Mouse (Mus musculus): Measurements from ENCODE around the gene Lig3. TPM values are rescaled to one million over a fixed set of nuclear protein-coding genes. Genes with fewer than 3 reads are reported as not detected.

Gene Lig3
- polyA plus RNA-seq, 1 experiment from 2014 or later: 24.8 TPM

GRCm38 (mm10) chr11:82852540-82852939, 71.6 kb downstream of the Lig3 start:
- H3K27ac ChIP-seq (replicated peaks): no peak overlapping the region; the same call in 1 of the 2 replicates
- H3K9ac ChIP-seq: no peak overlapping the region
- peaks cover 45% of the 10 kb centered on the region for H3K4me1 ChIP-seq (replicated peaks)
- no peak overlapping the region for H3K4me2 ChIP-seq
- 85% methylated on average over 10 of the region's 10 CpGs for WGBS
- no peak overlapping the region for H3K4me3 ChIP-seq
- no peaks in the 10 kb centered on the region for H3K9me3 ChIP-seq
- ATAC-seq (ENCODE audit: low read depth): no peak
- no peaks in the 10 kb centered on the region for H3K27me3 ChIP-seq
- H3K36me3 ChIP-seq: no peaks in the 10 kb centered on the region

GRCm38 (mm10) chr11:82852958-82853357, 72.0 kb downstream of the Lig3 start:
- Histone ChIP-seq H3K36me3 (no peaks in the 10 kb centered on the region), H3K4me3 (no peak overlapping the region), H3K4me1 (replicated peaks) (peaks cover 41% of the 10 kb centered on the region), H3K4me2 (no peak overlapping the region), H3K9ac (no peak overlapping the region), H3K27me3 (no peaks in the 10 kb centered on the region), H3K9me3 (no peaks in the 10 kb centered on the region), H3K27ac (replicated peaks) (no peak overlapping the region)
- WGBS: 92% methylated on average over 7 of the region's 7 CpGs
- ATAC-seq (ENCODE audit: low read depth): no peak

Other genes with a start within 250 kb of the Lig3 start
- gene Cct6b, start 16.8 kb upstream of the Lig3 start, polyA plus RNA-seq (2015; fragmentation: Nextera tagmentation; extraction: Ambion mirVana): 0.33 and 0.52 TPM in 2 replicates
- gene Zfp830, start 16.8 kb upstream of the Lig3 start, polyA plus RNA-seq (2015; fragmentation: Nextera tagmentation; extraction: Ambion mirVana): 29.6 and 31.2 TPM in 2 replicates
- 4.8 and 6.3 TPM in 2 replicates for gene Rffl, start 90.1 kb downstream of the Lig3 start, polyA plus RNA-seq (2015; fragmentation: Nextera tagmentation; extraction: Ambion mirVana)
- 11.8 and 12.4 TPM in 2 replicates for gene Rad51d, start 109.5 kb downstream of the Lig3 start, polyA plus RNA-seq (2015; fragmentation: Nextera tagmentation; extraction: Ambion mirVana)
- gene Fndc8, start 111.0 kb downstream of the Lig3 start, polyA plus RNA-seq (2015; fragmentation: Nextera tagmentation; extraction: Ambion mirVana): 0.63 and 0.94 TPM in 2 replicates
- gene Nle1, start 127.3 kb downstream of the Lig3 start, polyA plus RNA-seq (2015; fragmentation: Nextera tagmentation; extraction: Ambion mirVana): 29.2 and 31.9 TPM in 2 replicates
- 1.7 and 3.4 TPM in 2 replicates for gene Unc45b, start 129.4 kb downstream of the Lig3 start, polyA plus RNA-seq (2015; fragmentation: Nextera tagmentation; extraction: Ambion mirVana)
- 0.98 and 1.0 TPM in 2 replicates for gene Slfn5, start 170.2 kb downstream of the Lig3 start, polyA plus RNA-seq (2015; fragmentation: Nextera tagmentation; extraction: Ambion mirVana)
- gene Slfn9, start 210.7 kb downstream of the Lig3 start, polyA plus RNA-seq (2015; fragmentation: Nextera tagmentation; extraction: Ambion mirVana): 2.7 and 2.8 TPM in 2 replicates
- gene Slfn8, start 239.7 kb downstream of the Lig3 start, polyA plus RNA-seq (2015; fragmentation: Nextera tagmentation; extraction: Ambion mirVana): 0.21 and 0.45 TPM in 2 replicates